Mouse (Mus musculus) embryonic facial prominence, embryonic 14.5 days (tissue): Measurements from ENCODE around the gene Tpra1. TPM values are rescaled to one million over a fixed set of nuclear protein-coding genes. Genes with fewer than 3 reads are reported as not detected.

Experiments
- ATAC-seq: fragments of 200-750 bp; cut with Nextera tagmentation; 2 replicates; pipeline ENCODE4 v1.8.0; 2017; ENCODE audit warnings: low read depth, moderate number of reproducible peaks, moderate TSS enrichment
- DNase-seq: peaks from one replicate; pipeline ENCODE4 v3.0.0-alpha.2; 2015; ENCODE audit warnings: low spot score
- H3K27ac ChIP-seq: fragments of 300-500 bp; sonication (generic); replicated peaks from 2 replicates; pipeline ENCODE4 v1.5.1; 2014; ENCODE audit warnings: low read depth, mild to moderate bottlenecking, low read length, moderate library complexity
- H3K27me3 ChIP-seq: fragments of 300-500 bp; sonication (generic); replicated peaks from 2 replicates; pipeline ENCODE4 v1.6.1; 2014; ENCODE audit warnings: low read length; ENCODE audit not compliant: control insufficient read depth, insufficient read depth
- H3K36me3 ChIP-seq: fragments of 300-500 bp; sonication (generic); 2 replicates; pipeline ENCODE4 v1.6.1; 2014; ENCODE audit warnings: low read length, mixed read lengths; ENCODE audit not compliant: control insufficient read depth, insufficient read depth
- H3K4me1 ChIP-seq: fragments of 300-500 bp; sonication (generic); 2 replicates; pipeline ENCODE4 v1.6.1; 2014; ENCODE audit warnings: antibody characterized with exemption, low read length; ENCODE audit not compliant: control insufficient read depth, insufficient read depth
- H3K4me2 ChIP-seq: fragments of 300-500 bp; sonication (generic); 2 replicates; pipeline ENCODE4 v1.6.1; 2014; ENCODE audit warnings: low read depth, mild to moderate bottlenecking, low read length, moderate library complexity, mixed read lengths
- H3K4me3 ChIP-seq: fragments of 300-500 bp; sonication (generic); 2 replicates; pipeline ENCODE4 v1.5.1; 2014; ENCODE audit warnings: low read depth, mild to moderate bottlenecking, low read length
- H3K9ac ChIP-seq: fragments of 300-500 bp; sonication (generic); 2 replicates; pipeline ENCODE4 v1.6.1; 2014; ENCODE audit warnings: low read depth, mild to moderate bottlenecking, low read length, moderate library complexity, mixed read lengths
- H3K9me3 ChIP-seq: fragments of 300-500 bp; sonication (generic); 2 replicates; pipeline ENCODE4 v1.6.1; 2016; ENCODE audit warnings: low read length; ENCODE audit not compliant: control insufficient read depth
- WGBS: fragments of 180-500 bp; shearing (Covaris S2); extraction: QIAGEN DNeasy Blood & Tissue Kit; methylation state at CpG from one replicate; pipeline ENCODE4 v1.1.7; 2014; 5-methylcytosine and 5-hydroxymethylcytosine counted together
- polyA plus RNA-seq: library from polyadenylated mRNA; unstranded; fragments of >200 nt; fragmentation: Nextera tagmentation; extraction: Ambion mirVana; gene quantifications from 2 replicates; pipeline ENCODE4 v1.2.1, GENCODE M21; 2014

Tpra1 gene
- polyA plus RNA-seq, 1 experiment from 2014 or later: 44.9 TPM

GRCm38 (mm10) chr6:88931449-88931848, 29.4 kb downstream of the Tpra1 start:
- Histone ChIP-seq H3K9ac (no peak overlapping the region), H3K4me2 (no peak overlapping the region), H3K4me1 (peaks cover 6% of the 10 kb centered on the region; the same call in 1 of the 2 replicates), H3K9me3 (no peaks in the 10 kb centered on the region), H3K27me3 (no peaks in the 10 kb centered on the region), H3K4me3 (no peak overlapping the region), H3K27ac (no peak overlapping the region), H3K36me3 (no peaks in the 10 kb centered on the region)
- no peak for DNase-seq
- ATAC-seq: no peak
- 78% methylated on average over 2 of the region's 2 CpGs for WGBS

GRCm38 (mm10) chr6:88934132-88934531, 32.1 kb downstream of the Tpra1 start:
- WGBS: 50% methylated on average over 4 of the region's 4 CpGs

DNA sequence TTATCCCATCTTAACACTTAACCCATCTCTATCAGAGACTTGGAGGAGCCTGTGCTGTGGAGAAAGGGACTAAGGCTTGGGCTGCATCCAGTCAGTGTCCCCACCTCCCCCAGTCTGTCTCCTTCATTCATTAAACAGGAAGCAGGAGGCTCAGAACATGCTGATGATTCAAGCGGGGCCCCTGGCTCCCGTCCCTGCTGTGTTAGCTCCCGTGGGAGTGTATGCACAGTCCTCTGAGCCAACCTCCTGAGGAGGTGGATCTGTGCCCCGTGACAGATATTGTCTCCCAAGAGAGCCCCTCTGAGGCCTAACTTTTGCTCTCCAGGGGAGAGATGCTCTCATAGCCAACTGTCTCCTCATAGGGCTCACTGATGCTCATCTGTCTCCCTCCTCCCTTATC, 32.8 kb downstream of the Tpra1 start:
- Histone ChIP-seq H3K4me3 (no peak overlapping the region), H3K4me1 (peaks cover 19% of the 10 kb centered on the region; the same call in 1 of the 2 replicates), H3K27me3 (no peaks in the 10 kb centered on the region), H3K36me3 (no peaks in the 10 kb centered on the region), H3K4me2 (no peak overlapping the region), H3K9ac (no peak overlapping the region), H3K9me3 (no peaks in the 10 kb centered on the region), H3K27ac (no peak overlapping the region)
- ATAC-seq (no peak), DNase-seq (no peak)
- WGBS: 19% methylated on average over 4 of the region's 4 CpGs

More at GRCm38 (mm10) chr6:88934132-88934531, 32.1 kb downstream of the Tpra1 start:
- ATAC-seq (no peak), DNase-seq (no peak)
- Histone ChIP-seq H3K4me1 (peaks cover 13% of the 10 kb centered on the region; the same call in 1 of the 2 replicates), H3K27me3 (no peaks in the 10 kb centered on the region), H3K4me2 (no peak overlapping the region), H3K4me3 (no peak overlapping the region), H3K9me3 (no peaks in the 10 kb centered on the region), H3K27ac (no peak overlapping the region), H3K9ac (no peak overlapping the region), H3K36me3 (no peaks in the 10 kb centered on the region)

DNA sequence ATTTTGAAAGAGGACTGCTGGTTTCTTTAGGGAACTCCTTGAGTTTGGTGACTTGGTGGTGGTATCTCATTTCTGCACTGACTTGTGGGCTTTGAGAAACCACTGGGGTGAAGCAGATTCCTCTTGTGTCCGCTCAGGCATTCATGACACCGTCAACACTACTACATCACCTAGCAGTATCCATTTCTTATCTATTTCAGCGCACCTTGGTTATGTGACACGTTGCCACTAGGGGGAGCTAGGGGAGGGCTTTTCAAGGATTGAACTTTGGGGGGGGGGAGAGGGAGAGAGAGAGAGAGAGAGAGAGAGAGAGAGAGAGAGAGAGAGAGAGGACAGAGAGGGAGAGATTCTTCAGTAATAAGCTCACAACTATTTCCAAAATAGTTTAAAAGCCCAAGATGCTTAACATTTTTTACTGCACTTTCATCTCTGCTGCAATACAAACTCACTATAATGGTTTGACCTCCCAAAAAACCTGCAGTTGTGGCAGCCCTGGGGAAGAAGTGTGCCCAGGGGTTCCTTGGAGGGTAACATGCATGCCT, 33.8 kb downstream of the Tpra1 start:
- Histone ChIP-seq H3K4me1 (peaks cover 24% of the 10 kb centered on the region), H3K27me3 (no peaks in the 10 kb centered on the region), H3K27ac (no peak overlapping the region), H3K9ac (no peak overlapping the region), H3K4me3 (no peak overlapping the region), H3K4me2 (no peak overlapping the region), H3K9me3 (no peaks in the 10 kb centered on the region), H3K36me3 (no peaks in the 10 kb centered on the region)
- 14% methylated on average over 4 of the region's 4 CpGs for WGBS
- DNase-seq (peak; percentile 58), ATAC-seq (no peak)

- H3K4me1 ChIP-seq: peaks cover 24% of the 10 kb centered on the region
- ATAC-seq: no peak
Measured at GRCm38 (mm10) chr6:88936342-88937213, 34.5 kb downstream of the Tpra1 start.

DNA sequence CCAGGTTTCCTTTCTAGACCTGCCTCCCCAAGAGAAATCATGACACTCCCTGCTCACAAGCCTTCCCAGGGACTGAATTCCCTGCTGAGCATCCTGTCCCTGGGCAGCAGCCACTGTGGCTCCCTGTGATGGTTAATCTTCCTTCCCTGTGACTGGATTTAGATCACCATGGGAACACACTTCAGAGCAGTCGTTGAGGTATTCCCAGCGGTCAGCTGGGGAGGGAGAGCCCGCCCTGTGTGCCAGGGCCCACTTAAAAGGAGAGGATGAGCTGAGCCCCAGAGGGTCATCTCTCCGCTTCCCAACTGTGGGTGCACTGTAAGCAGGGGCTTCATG, 35.1 kb downstream of the Tpra1 start:
- no peak overlapping the region for H3K4me3 ChIP-seq
- no peak overlapping the region for H3K4me2 ChIP-seq
- 42% methylated on average over 4 of the region's 4 CpGs for WGBS
- no peak overlapping the region for H3K9ac ChIP-seq
- no peaks in the 10 kb centered on the region for H3K9me3 ChIP-seq
- H3K27ac ChIP-seq: no peak overlapping the region
- DNase-seq (no peak), ATAC-seq (no peak)
- H3K36me3 ChIP-seq: no peaks in the 10 kb centered on the region
- peaks cover 24% of the 10 kb centered on the region for H3K4me1 ChIP-seq
- H3K27me3 ChIP-seq: no peaks in the 10 kb centered on the region

More at GRCm38 (mm10) chr6:88936342-88937213, 34.5 kb downstream of the Tpra1 start:
- Histone ChIP-seq H3K36me3 (no peaks in the 10 kb centered on the region), H3K27me3 (no peaks in the 10 kb centered on the region), H3K9ac (no peak overlapping the region), H3K27ac (no peak overlapping the region), H3K4me3 (no peak overlapping the region), H3K9me3 (no peaks in the 10 kb centered on the region), H3K4me2 (no peak overlapping the region)
- WGBS: 57% methylated on average over 13 of the region's 13 CpGs
- no peak for DNase-seq

DNA sequence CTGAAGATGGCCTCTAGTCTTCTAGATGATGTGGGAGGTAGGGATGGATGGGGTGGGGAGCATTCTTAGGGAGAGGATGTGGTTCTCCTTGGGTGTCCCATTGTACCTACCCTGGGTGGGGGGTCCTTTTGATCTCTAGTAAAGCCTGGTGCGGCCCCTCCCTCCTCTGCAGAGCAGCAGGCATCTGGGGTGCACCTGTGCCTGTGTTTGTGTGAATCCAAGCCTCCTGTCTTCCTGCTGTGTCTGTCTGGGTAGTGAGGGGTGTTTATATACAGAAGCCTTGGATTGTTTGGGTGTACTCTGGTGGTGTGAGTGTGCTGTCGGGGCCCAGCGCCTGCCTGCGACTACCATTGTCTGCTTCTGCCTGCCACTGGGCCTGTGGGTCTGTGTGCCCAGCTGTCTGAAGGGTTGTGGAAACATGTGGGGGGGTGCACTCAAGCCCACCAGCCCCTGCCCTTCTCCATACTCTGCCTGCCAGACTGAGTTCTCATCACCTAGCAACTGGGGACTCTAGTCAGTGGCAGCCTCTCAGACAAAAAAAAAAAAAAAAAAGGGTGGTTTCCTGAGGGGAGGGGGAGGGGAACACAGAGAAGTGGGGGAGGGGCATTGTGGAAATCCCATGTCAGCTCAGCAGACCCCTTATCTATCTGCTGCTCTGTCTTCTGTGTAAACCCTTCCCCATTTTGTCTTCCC, 36.1 kb downstream of the Tpra1 start:
- DNase-seq (peak; percentile 36), ATAC-seq (peak; percentile 20; the same call in 1 of the 2 replicates)
- 30% methylated on average over 4 of the region's 4 CpGs for WGBS
- Histone ChIP-seq H3K4me2 (no peak overlapping the region), H3K27ac (no peak overlapping the region; the same call in 1 of the 2 replicates), H3K9me3 (no peaks in the 10 kb centered on the region), H3K27me3 (no peaks in the 10 kb centered on the region), H3K4me3 (no peak overlapping the region), H3K36me3 (no peaks in the 10 kb centered on the region), H3K9ac (no peak overlapping the region), H3K4me1 (peaks cover 30% of the 10 kb centered on the region)

DNA sequence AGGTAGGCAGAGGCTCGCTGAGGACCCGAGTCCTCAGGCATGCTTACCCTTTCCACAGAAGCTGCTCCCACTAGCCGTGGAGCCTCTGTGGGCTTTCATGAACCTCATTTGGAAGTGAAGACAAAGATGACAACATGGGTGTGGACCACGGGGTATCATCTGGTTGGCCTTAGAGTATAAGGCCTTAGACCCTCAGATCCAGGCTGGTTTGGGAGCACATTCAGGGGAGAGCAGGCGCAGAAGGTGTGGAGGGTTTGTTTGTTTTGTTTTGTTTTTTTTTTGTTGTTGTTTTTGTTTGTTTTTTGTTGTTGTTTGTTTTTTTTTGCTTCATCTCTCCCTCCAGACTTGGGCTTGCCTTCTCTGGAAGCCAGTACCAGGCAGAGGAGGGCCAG, 36.6 kb downstream of the Tpra1 start:
- Histone ChIP-seq H3K4me3 (no peak overlapping the region), H3K36me3 (no peaks in the 10 kb centered on the region), H3K27ac (peak overlapping the region; percentile 61), H3K9me3 (no peaks in the 10 kb centered on the region), H3K4me1 (peaks cover 30% of the 10 kb centered on the region), H3K4me2 (no peak overlapping the region), H3K9ac (no peak overlapping the region), H3K27me3 (no peaks in the 10 kb centered on the region)
- ATAC-seq: no peak
- no peak for DNase-seq
- WGBS: 68% methylated on average over 5 of the region's 5 CpGs
